Mouse (Mus musculus) myocyte (in vitro differentiated cells): ENCODE measurements around the gene Chmp5.

ENCODE experiments used
- E2F4 ChIP-seq: IDR thresholded peaks from one replicate; pipeline ENCODE4 v1.6.1; 2011; ENCODE audit warnings: mild to moderate bottlenecking, control low read depth, moderate library complexity; ENCODE audit not compliant: insufficient read depth
- MAX ChIP-seq: IDR thresholded peaks from one replicate; pipeline ENCODE4 v1.6.1; 2011; ENCODE audit warnings: low read depth, mild to moderate bottlenecking, control low read depth
- USF1 ChIP-seq: IDR thresholded peaks from one replicate; pipeline ENCODE4 v1.6.1; 2011; ENCODE audit warnings: low read depth, mild to moderate bottlenecking, control low read depth, moderate library complexity

- TF ChIP-seq MAX = no peak
- TF ChIP-seq USF1 = no peak
- no peak for TF ChIP-seq E2F4
Measured at GRCm38 (mm10) chr4:40969161-40969560, 21.0 kb downstream of the Chmp5 start.
